Comparison of ENCODE assay signal across 17 mouse cellular contexts in genomic region chr19:41786896-41787295, GRCm38 (mm10). TPM values are rescaled to one million over a fixed set of nuclear protein-coding genes. Genes with fewer than 3 reads are reported as not detected.
"Had no signal": no experiment of that assay in that cellular context is flagged by ENCODE, and none has a peak within 500 bp of the region (broad histone marks: within the 10 kb centered on the region; RNA-seq: fewer than 3 reads in every experiment).

No protein-coding gene starts in this region.

- H3K27me3 ChIP-seq: neural tube, embryonic 13.5 days; neural tube, embryonic 15.5 days; stomach, embryonic 15.5 days had no signal

- H3K27ac ChIP-seq: neural tube, embryonic 13.5 days; neural tube, embryonic 15.5 days; stomach, embryonic 15.5 days; stomach, postnatal 0 days had no signal

- H3K4me2 ChIP-seq: neural tube, embryonic 13.5 days; neural tube, embryonic 15.5 days; stomach, embryonic 15.5 days had no signal

- DNase-seq: retina, postnatal 1 day; right cerebral cortex, adult 18-20 months; right cerebral cortex, postnatal 14 days; right cerebral cortex, postnatal 25 days; right cerebral cortex, postnatal 4 days; spleen, adult 18-20 months; thymus, adult 18-20 months; thymus, adult 2 months; thymus, postnatal 14 days; thymus, postnatal 25 days; thymus, postnatal 36 days; thymus, postnatal 4 days had no signal

- H3K9ac ChIP-seq: neural tube, embryonic 13.5 days; neural tube, embryonic 15.5 days; stomach, embryonic 15.5 days had no signal

- H3K9me3 ChIP-seq: neural tube, embryonic 13.5 days; neural tube, embryonic 15.5 days; stomach, embryonic 15.5 days had no signal

- H3K4me1 ChIP-seq: neural tube, embryonic 13.5 days; neural tube, embryonic 15.5 days; stomach, embryonic 15.5 days had no signal

- H3K4me3 ChIP-seq: neural tube, embryonic 13.5 days; neural tube, embryonic 15.5 days; stomach, embryonic 15.5 days had no signal

RNA-seq across cellular contexts. Expression of gene Slit1, which starts 43.4 kb away (rescaled TPM):
- total RNA-seq: neutrophil, adult 5-6 weeks had no signal
